Mouse (Mus musculus) liver, embryonic 11.5 days (tissue): ENCODE results near the gene Pabpn1l. TPM values are rescaled to one million over a fixed set of nuclear protein-coding genes. Genes with fewer than 3 reads are reported as not detected.

Experiments
- ATAC-seq: fragments of 200-750 bp; cut with Nextera tagmentation; replicated peaks from 2 replicates; pipeline ENCODE4 v1.8.0; 2017; ENCODE audit warnings: moderate number of reproducible peaks, mild to moderate bottlenecking, moderate TSS enrichment, moderate library complexity; ENCODE audit not compliant: low FRiP score
- DNase-seq: peaks from one replicate; pipeline ENCODE4 v3.0.0-alpha.2; 2017; ENCODE audit warnings: low spot score
- H3K27ac ChIP-seq: fragments of 300-500 bp; sonication (generic); 2 replicates; pipeline ENCODE4 v1.5.1; 2014; ENCODE audit warnings: mild to moderate bottlenecking, low read depth, low read length, control low read depth
- H3K27me3 ChIP-seq: fragments of 300-500 bp; sonication (generic); replicated peaks from 2 replicates; pipeline ENCODE4 v1.6.1; 2014; ENCODE audit warnings: low read length, mixed read lengths; ENCODE audit not compliant: control insufficient read depth, insufficient read depth
- H3K36me3 ChIP-seq: fragments of 300-500 bp; sonication (generic); 2 replicates; pipeline ENCODE4 v1.6.1; 2014; ENCODE audit warnings: mild to moderate bottlenecking, low read length, moderate library complexity, mixed read lengths; ENCODE audit not compliant: control insufficient read depth, insufficient read depth
- H3K4me1 ChIP-seq: fragments of 300-500 bp; sonication (generic); replicated peaks from 2 replicates; pipeline ENCODE4 v1.6.1; 2014; ENCODE audit warnings: low read length, mixed read lengths; ENCODE audit not compliant: control insufficient read depth, insufficient read depth
- H3K4me2 ChIP-seq: fragments of 300-500 bp; sonication (generic); 2 replicates; pipeline ENCODE4 v1.6.1; 2014; ENCODE audit warnings: mild to moderate bottlenecking, control low read depth, moderate library complexity
- H3K4me3 ChIP-seq: fragments of 300-500 bp; sonication (generic); 2 replicates; pipeline ENCODE4 v1.5.1; 2014; ENCODE audit warnings: low read depth, low read length, control low read depth
- H3K9ac ChIP-seq: fragments of 300-500 bp; sonication (generic); 2 replicates; pipeline ENCODE4 v1.6.1; 2014; ENCODE audit warnings: low read depth, low read length, control low read depth
- H3K9me3 ChIP-seq: fragments of 300-500 bp; sonication (generic); 2 replicates; pipeline ENCODE4 v1.6.1; 2016; ENCODE audit warnings: low read length, inconsistent platforms, mixed read lengths; ENCODE audit not compliant: control insufficient read depth
- WGBS: fragments of 180-500 bp; shearing (Covaris S2); extraction: QIAGEN DNeasy Blood & Tissue Kit; methylation state at CpG from one replicate; pipeline ENCODE4 v1.1.7; 2014; 5-methylcytosine and 5-hydroxymethylcytosine counted together
- polyA plus RNA-seq: library from polyadenylated mRNA; unstranded; fragments of >200 nt; fragmentation: Nextera tagmentation; extraction: Ambion mirVana; gene quantifications from 2 replicates; pipeline ENCODE4 v1.2.1, GENCODE M21; 2014

Gene Pabpn1l
- polyA plus RNA-seq, 1 experiment from 2014 or later: not detected

DNA sequence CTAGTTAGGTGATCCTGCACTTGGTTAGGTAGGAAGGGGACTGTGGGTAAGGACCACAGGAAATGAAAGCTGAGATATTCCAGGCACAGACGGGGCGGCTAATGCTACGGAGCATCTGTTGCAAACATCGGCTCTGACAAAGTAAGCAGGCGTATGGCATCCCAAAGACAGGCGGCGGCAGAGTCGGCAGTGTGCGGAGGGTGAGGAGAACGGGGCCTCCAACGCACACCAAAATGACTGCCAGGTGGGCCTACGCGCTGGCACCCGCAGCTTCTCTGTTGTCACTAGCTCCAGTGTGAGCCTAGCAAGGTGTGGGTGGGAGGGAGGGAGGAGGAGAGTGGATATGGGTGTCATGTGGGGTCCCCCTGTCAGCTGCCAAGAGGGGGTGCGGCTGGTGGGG, 18.9 kb upstream of the Pabpn1l start:
- Histone ChIP-seq H3K27ac (no peak overlapping the region), H3K4me1 (peaks cover 18% of the 10 kb centered on the region), H3K36me3 (peaks cover 11% of the 10 kb centered on the region), H3K9me3 (no peaks in the 10 kb centered on the region), H3K4me2 (no peak overlapping the region), H3K9ac (no peak overlapping the region), H3K27me3 (no peaks in the 10 kb centered on the region), H3K4me3 (no peak overlapping the region)
- DNase-seq (no peak), ATAC-seq (no peak)
- WGBS: 87% methylated on average over 15 of the region's 15 CpGs

DNA sequence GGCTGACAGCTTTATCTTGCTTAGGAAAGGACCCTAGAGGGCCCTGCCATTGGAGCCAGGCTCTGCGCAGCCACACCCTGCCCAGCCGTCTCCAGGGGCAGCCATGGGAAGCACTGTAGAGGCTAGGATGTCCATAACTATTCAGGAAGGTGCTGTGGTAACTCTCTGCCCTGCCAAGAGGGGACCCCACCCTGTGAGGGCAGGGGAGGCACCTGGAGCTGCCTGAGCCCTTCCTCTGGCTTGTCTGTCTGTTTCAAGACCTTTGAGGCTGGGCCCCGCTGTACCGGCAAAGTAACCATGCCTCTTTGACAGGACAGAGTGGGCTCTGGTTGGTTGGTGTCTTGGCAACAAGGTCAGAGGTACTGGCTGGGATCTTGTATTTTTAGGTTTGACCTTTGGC, 18.3 kb upstream of the Pabpn1l start:
- no peak overlapping the region for H3K27ac ChIP-seq
- peaks cover 21% of the 10 kb centered on the region for H3K4me1 ChIP-seq
- ATAC-seq (no peak), DNase-seq (no peak)
- H3K4me3 ChIP-seq: no peak overlapping the region
- WGBS: 83% methylated on average over 4 of the region's 4 CpGs
- no peak overlapping the region for H3K9ac ChIP-seq
- no peaks in the 10 kb centered on the region for H3K9me3 ChIP-seq
- no peaks in the 10 kb centered on the region for H3K27me3 ChIP-seq
- no peak overlapping the region for H3K4me2 ChIP-seq
- H3K36me3 ChIP-seq: peaks cover 11% of the 10 kb centered on the region

DNA sequence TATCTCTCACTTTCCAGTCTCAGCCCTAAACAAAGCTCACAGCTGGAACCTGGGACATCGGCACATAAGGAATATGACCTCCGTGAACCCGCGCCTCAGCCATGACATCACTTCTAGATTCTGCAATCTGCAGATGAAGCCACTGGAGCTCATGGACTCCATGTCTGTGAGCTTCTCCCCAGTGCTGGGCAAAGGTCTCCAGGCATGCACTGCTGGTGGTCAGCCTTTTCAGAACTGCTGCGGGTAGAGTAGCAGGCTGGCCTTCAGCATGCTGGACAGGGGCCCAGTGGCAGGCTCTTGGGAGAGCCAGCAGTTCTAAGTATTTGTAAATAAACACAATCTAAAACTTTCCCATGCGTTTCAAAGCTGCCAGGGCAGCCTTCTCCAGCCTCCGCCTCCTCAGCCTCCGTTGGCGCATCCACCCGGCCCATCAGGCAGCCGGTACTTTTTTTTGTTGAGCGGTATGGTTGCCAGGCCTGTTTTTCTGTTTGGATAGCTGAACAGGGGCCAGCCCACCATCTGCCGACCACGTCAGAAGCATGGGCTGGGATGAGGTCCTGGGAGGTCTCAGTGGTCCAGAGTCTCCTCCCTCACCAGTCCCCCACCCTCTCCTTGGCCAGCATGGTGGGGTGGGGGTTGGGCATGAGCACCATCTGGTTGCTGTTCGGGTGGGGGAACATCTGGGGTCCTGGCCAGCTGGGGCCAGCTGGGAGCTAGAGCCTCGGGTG, 17.1 kb upstream of the Pabpn1l start:
- Histone ChIP-seq H3K9me3 (no peaks in the 10 kb centered on the region), H3K4me3 (no peak overlapping the region), H3K4me1 (peaks cover 27% of the 10 kb centered on the region), H3K27ac (no peak overlapping the region), H3K27me3 (no peaks in the 10 kb centered on the region), H3K9ac (no peak overlapping the region), H3K36me3 (peaks cover 15% of the 10 kb centered on the region), H3K4me2 (no peak overlapping the region)
- 53% methylated on average over 16 of the region's 16 CpGs for WGBS
- ATAC-seq (no peak), DNase-seq (no peak)

DNA sequence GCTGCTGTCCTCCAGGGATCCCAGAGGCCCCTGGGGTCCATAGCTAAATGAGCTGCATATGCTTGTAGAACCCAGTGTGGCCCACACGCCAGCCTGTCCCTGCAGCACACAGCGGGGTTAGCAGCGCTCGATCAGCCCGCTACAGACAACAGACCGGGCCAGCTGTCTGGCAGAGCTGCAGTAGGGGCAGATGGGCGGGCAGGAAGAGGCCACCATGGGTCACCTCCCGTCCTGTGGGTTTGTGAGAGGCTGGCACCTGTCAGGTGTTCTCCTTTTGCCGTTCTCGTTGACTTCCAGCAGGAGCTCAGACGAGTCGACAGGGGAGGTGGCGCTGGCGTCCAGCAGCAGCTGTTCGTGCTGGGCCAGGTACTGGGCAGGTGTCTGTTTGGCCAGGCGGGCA, 16.1 kb upstream of the Pabpn1l start:
- 84% methylated on average over 16 of the region's 16 CpGs for WGBS
- peaks cover 27% of the 10 kb centered on the region for H3K4me1 ChIP-seq
- H3K36me3 ChIP-seq: peaks cover 19% of the 10 kb centered on the region
- H3K4me2 ChIP-seq: no peak overlapping the region
- no peak overlapping the region for H3K4me3 ChIP-seq
- no peak overlapping the region for H3K27ac ChIP-seq
- H3K9me3 ChIP-seq: no peaks in the 10 kb centered on the region
- DNase-seq (no peak), ATAC-seq (no peak)
- H3K9ac ChIP-seq: no peak overlapping the region
- no peaks in the 10 kb centered on the region for H3K27me3 ChIP-seq

DNA sequence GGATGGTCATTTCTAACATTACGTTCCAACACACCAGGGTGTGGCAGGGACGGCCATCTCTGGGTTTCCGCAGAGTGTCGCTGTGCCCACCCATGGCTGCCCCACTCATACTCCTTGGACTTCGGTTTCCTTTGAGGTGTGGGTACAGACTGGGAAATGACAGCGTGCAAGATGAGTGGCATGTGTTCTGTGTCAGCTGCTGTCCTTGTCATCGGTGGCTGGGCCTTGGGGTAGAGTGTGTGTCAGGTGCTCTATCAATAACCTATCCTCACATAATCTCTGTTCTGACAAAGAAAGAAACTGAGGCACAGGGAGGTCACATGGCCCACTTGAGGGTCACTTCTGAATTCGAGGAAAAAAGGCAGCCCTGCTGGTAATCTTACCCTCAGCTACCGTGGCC, 14.7 kb upstream of the Pabpn1l start:
- Histone ChIP-seq H3K27ac (no peak overlapping the region), H3K9me3 (no peaks in the 10 kb centered on the region), H3K27me3 (no peaks in the 10 kb centered on the region), H3K4me1 (peaks cover 27% of the 10 kb centered on the region), H3K4me3 (no peak overlapping the region), H3K36me3 (peaks cover 24% of the 10 kb centered on the region), H3K4me2 (no peak overlapping the region), H3K9ac (no peak overlapping the region)
- DNase-seq (no peak), ATAC-seq (no peak)
- 85% methylated on average over 9 of the region's 9 CpGs for WGBS

DNA sequence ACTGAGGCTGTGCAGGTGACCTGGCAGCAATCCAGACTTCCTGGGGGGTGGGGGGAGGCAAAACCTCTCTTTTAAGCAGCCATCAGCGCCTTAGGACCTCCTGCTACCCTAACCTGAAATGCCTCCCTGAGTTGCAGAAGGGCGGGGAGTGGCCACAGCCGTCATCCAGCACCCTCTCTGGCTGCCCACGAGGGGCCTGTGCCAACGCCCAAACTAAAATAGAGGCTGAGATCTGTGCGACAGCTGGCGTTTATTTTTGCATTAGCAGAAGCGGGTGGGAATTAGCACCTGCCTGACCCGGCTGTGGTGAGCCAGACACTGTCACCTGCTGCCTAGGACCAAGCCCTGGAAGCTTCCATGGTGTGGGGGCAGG, 14.2 kb upstream of the Pabpn1l start:
- Histone ChIP-seq H3K9ac (no peak overlapping the region), H3K36me3 (peaks cover 23% of the 10 kb centered on the region), H3K4me2 (no peak overlapping the region), H3K27ac (no peak overlapping the region), H3K4me3 (no peak overlapping the region), H3K27me3 (no peaks in the 10 kb centered on the region), H3K9me3 (no peaks in the 10 kb centered on the region), H3K4me1 (peaks cover 23% of the 10 kb centered on the region)
- ATAC-seq (no peak), DNase-seq (no peak)
- 67% methylated on average over 9 of the region's 9 CpGs for WGBS

DNA sequence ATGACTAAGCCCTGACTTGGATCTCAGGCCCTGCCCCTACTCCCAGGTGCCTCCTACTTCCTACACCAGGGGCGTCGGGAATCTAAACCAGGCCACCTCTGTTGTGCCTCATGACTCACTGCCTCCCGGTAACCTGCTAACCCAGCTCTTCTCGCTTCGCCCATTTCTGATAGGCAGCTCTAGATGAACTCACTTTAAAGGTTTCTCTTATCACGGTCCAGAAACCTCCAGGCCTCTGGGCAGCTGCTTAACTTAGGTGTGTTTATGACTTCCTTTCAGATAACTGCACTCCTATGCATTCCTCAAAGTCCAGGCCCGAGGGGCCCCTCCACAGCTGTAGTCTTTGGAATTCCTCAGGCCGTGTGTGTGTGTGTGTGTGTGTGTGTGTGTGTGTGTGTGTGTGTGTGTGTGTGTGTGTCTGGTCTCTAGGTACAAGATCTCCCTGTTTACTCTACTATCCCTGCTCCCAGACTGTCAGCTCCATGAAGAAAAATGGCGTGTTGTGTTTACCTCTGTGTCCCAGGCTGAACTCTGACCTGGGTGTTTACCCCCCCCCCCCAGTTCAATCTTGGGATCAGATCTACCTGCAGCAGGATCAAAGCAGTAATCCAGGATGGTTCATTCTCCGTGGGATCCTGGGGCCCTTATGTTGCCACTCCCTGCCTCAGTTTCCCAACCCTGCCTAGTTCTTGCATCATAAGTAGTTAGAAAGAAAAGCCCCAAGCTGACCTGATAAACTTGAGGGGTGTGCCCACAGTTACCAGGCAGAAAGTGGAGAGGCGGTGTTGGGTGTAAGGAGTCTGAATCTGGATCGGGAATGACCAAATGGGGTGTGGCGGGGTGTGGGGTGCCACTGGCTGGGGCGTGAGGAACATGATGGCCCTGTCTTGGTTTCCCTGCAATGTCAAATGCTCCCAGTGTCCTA, 13.6 kb upstream of the Pabpn1l start:
- peaks cover 23% of the 10 kb centered on the region for H3K4me1 ChIP-seq
- no peak overlapping the region for H3K4me3 ChIP-seq
- DNase-seq (no peak), ATAC-seq (peak; percentile 81)
- H3K36me3 ChIP-seq: peaks cover 23% of the 10 kb centered on the region
- no peak overlapping the region for H3K27ac ChIP-seq
- no peaks in the 10 kb centered on the region for H3K27me3 ChIP-seq
- no peaks in the 10 kb centered on the region for H3K9me3 ChIP-seq
- H3K9ac ChIP-seq: no peak overlapping the region
- no peak overlapping the region for H3K4me2 ChIP-seq
- whole genome bisulfite sequencing: 42% methylated on average over 14 of the region's 14 CpGs

DNA sequence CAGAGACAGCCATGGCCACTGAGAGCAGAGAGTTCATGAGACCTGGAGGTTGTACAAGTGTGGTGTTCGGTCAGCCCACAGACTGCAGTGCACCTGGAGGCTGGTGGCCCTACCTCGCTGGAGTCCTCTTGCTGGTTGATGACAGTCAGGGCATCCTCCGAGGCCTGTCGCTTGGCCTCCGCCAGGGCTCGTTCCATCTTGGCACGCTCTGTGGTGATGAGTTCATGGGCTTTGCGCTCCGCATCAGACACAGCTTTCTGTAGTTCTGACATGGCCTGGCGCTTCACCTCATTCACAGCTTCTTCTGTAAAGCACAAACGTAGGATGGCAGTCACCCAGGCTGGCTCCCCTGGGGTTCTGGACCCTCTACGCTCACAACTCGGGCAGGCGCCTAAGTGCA, 10.7 kb upstream of the Pabpn1l start:
- ATAC-seq (no peak), DNase-seq (no peak)
- no peak overlapping the region for H3K4me3 ChIP-seq
- H3K27ac ChIP-seq: no peak overlapping the region
- H3K4me2 ChIP-seq: no peak overlapping the region
- H3K36me3 ChIP-seq: peaks cover 26% of the 10 kb centered on the region
- H3K9me3 ChIP-seq: no peaks in the 10 kb centered on the region
- no peak overlapping the region for H3K9ac ChIP-seq
- H3K27me3 ChIP-seq: no peaks in the 10 kb centered on the region
- H3K4me1 ChIP-seq: peaks cover 15% of the 10 kb centered on the region
- WGBS: 95% methylated on average over 14 of the region's 14 CpGs
